Mouse (Mus musculus): ENCODE measurements around the gene Rrp1. TPM values are rescaled to one million over a fixed set of nuclear protein-coding genes. Genes with fewer than 3 reads are reported as not detected.

The Rrp1 gene
- polyA plus RNA-seq, 1 experiment from 2014 or later = 224 TPM

DNA sequence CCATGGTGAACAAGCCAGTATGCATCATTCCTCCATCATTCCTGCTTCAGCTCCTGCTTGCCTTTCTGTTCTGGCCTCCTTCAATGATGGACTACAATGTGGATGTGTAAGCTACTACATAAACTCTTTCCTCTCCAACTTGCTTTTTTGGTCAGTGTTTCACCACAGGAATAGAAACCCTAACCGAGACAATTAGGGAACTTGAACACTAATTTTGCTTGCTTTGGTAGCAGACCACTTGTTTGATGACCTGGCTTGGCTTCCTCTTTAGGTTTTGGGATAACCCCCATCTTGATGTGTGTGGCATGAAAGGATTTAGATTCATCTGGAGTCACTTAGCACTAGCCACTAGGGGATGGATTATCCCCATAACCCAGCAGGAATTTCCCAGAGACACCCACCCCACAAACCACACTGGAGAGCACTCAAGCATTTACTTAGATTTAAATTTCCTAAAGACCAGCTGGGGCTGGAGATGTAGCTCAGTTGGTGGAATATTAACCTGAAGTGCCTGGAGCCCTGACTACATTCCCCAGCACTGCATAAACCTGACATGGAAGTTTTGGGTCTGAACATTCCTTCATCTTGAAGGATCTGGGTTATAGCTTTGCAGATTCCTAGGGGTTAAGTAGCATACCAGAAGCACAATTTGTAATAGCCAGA, 56.8 kb downstream of the Rrp1 start:
- WGBS (ENCODE audit: missing documents) = 0% methylated on average over 1 of the region's 1 CpGs
- Histone ChIP-seq H3K4me3 (ENCODE audit: inconsistent target) (no peak overlapping the region), H3K36me3 (ENCODE audit: inconsistent target) (no peaks in the 10 kb centered on the region), H3K79me2 (ENCODE audit: inconsistent target) (no peaks in the 10 kb centered on the region), H3K27ac (no peak overlapping the region)

DNA sequence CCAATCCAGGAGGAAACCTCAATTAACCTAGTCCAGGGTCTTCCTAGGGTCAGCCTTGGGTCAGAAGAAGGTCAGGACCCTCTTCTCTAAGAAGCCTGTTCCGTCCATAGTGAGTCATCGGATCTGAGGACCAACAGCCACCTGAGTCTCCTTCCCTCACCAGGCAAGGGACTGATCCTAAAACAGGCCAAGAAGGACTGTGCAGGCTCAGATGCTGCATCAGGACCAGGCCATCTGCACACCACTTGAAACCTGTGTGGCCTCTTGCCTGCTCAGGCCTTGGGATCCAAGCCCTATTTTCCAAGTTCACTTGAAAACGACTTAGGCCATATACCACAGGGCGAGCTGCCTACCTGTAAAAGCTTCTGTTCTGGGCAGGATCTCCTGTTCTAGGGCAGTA, 59.6 kb downstream of the Rrp1 start:
- Histone ChIP-seq H3K27ac (no peak overlapping the region), H3K79me2 (ENCODE audit: inconsistent target) (no peaks in the 10 kb centered on the region), H3K4me3 (ENCODE audit: inconsistent target) (no peak overlapping the region), H3K36me3 (ENCODE audit: inconsistent target) (no peaks in the 10 kb centered on the region)
- 82% methylated on average over 4 of the region's 4 CpGs for WGBS (ENCODE audit: missing documents)

DNA sequence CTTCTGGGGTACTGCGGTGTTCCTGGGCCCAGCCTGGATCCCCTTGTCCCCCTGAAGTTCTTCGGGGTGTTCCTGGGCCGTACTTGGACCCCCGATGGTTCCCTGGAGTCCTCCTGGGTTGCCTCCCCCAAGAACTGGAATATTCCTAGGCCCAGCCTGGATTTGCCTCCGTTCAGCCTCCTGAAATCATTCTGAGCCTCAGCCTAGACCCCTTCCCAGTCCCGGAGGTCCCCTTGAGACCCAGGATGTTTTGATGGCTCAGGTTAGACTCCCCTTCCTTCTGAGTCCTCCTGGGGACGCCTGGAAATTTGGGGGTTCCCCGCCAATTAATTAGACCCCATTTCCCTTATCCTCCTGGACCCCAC, 60.2 kb downstream of the Rrp1 start:
- Histone ChIP-seq H3K36me3 (ENCODE audit: inconsistent target) (no peaks in the 10 kb centered on the region), H3K4me3 (ENCODE audit: inconsistent target) (peak overlapping the region; percentile 8; the same call in 1 of the 2 replicates), H3K79me2 (ENCODE audit: inconsistent target) (no peaks in the 10 kb centered on the region), H3K27ac (no peak overlapping the region)
- 71% methylated on average over 8 of the region's 8 CpGs for WGBS (ENCODE audit: missing documents)

DNA sequence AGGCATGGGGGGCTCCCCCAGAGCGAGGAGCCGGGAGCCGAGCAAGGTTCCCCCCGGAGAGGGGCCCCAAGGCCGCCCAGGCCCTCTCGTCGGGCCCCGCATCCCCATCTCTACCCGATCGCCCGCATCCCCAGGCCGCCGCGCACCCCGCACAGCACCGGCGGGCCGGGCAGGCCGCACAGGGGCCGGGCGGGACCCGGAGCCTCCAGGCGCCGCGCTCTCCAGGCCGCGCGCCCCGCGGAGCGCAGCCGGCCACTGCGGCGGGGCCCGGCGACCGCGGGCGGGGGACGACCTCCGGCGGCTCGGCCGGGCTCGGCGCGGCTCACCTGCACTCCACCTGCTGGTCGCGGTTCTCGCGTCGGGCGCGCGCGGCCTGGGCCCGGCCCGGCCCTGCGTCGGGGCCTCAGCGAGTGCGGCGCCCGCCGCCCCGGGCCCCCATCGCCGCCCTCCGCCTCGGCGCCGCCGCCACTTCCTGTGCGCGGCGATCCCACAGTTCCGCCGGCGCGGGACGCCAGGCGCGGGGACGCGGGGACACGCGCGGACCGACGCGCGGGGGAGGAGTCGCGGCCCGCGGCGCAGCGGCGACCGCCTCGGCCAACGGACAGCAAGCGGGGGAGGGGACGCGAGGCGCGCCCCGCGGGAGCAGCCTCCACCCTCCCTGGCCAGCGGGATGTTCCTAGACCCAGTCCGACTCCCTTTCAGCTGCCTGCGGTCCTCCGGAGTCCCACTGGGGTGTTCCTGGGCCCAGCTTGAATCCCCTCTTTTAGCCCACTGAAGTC, 60.8 kb downstream of the Rrp1 start, which contains the start of gene Agpat3:
Agpat3 (minus strand) TSS at position 603 of the 779 bp plus-strand sequence.
- H3K79me2 ChIP-seq (ENCODE audit: inconsistent target) = no peaks in the 10 kb centered on the region
- H3K27ac ChIP-seq = no peak within 1 kb of the TSS
- 1% methylated on average over 97 of the region's 113 CpGs for WGBS (ENCODE audit: missing documents)
- peak within 1 kb of the TSS; percentile 36 for H3K4me3 ChIP-seq (ENCODE audit: inconsistent target)
- no peaks in the 10 kb centered on the region for H3K36me3 ChIP-seq (ENCODE audit: inconsistent target)

DNA sequence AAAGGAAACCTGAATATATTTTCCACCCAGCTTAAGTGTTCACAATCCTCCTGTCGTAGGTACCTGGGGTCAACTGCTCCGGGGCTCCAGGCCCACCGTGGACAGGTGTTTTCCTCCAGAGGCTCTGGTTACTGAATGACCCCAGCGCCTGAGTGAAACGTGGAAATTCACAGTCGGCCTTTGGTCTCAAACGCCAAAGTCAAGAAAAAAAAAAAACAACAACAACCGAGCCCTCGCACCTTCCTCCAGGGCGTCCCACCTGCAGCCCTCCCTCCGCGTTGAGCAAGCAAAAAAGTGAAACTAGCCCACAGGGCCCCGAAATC, 61.3 kb downstream of the Rrp1 start:
- no peaks in the 10 kb centered on the region for H3K79me2 ChIP-seq (ENCODE audit: inconsistent target)
- H3K36me3 ChIP-seq (ENCODE audit: inconsistent target) = no peaks in the 10 kb centered on the region
- no peak overlapping the region for H3K27ac ChIP-seq
- peak overlapping the region; percentile 36 for H3K4me3 ChIP-seq (ENCODE audit: inconsistent target)
- 12% methylated on average over 9 of the region's 13 CpGs for WGBS (ENCODE audit: missing documents)

DNA sequence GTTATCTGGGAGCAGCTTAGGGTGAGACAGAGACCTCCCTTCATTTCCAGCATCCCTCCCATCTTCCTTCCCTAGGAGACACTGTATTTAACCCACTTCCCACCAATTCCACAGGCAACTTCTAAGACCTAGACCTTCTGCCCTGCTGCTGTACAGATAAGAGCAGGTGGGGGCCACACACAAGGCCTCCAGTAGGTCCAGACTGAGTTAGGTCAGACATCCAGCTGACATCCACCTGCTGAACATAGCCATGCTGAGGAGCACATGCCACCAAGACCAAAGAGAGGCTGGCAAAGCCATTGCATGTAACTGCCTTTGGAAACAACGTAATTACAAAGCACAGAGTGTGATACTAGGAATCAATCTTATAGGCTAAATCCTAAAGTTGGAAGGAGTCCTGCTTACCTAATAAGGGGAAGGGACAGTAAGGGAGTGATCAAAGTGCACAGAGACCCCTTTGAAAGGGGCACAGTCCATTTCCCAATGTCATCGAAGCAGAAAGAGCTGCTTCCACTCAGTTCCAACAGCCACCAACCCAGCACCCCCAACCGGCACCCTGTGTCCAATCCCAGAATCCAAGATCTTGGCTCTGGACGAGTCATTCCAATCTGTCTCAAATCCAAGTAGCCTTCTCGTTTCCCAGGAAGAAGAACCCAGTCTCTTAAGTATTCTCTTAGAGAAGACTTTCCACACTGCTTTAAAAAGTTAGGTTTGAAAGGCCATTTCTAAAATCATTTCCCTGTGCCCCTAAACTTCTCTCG, 61.9 kb downstream of the Rrp1 start:
- Histone ChIP-seq H3K4me3 (ENCODE audit: inconsistent target) (peak overlapping the region; percentile 36), H3K36me3 (ENCODE audit: inconsistent target) (no peaks in the 10 kb centered on the region), H3K27ac (no peak overlapping the region), H3K79me2 (ENCODE audit: inconsistent target) (no peaks in the 10 kb centered on the region)
- WGBS (ENCODE audit: missing documents) = 60% methylated on average over 6 of the region's 6 CpGs

Other genes starting within 250 kb of the Rrp1 start
- 30.3 to 37.8 TPM (median 37.5 TPM) in 3 replicates for gene D10Jhu81e, start 243.3 kb downstream of the Rrp1 start, polyA plus RNA-seq (2018)
- 6.1 to 17.2 TPM (median 6.1 TPM) in 3 replicates for gene Pwp2, start 227.9 kb downstream of the Rrp1 start, polyA plus RNA-seq (2018)
- gene Trappc10, start 168.4 kb downstream of the Rrp1 start, polyA plus RNA-seq (2018) = 24.0 to 38.9 TPM (median 30.9 TPM) in 3 replicates
- gene Agpat3, start 60.6 kb downstream of the Rrp1 start, polyA plus RNA-seq (2018) = 38.9 to 84.2 TPM (median 49.8 TPM) in 3 replicates
- 1,283 to 1,841 TPM (median 1,659 TPM) in 3 replicates for gene Cstb, start 12.6 kb upstream of the Rrp1 start, polyA plus RNA-seq (2018)
- gene Pdxk, start 51.9 kb upstream of the Rrp1 start, polyA plus RNA-seq (2018) = 172 to 209 TPM (median 200 TPM) in 3 replicates
- gene Olfr1358, start 104.4 kb upstream of the Rrp1 start, polyA plus RNA-seq (2018) = not detected in 3 replicates
- gene Ilvbl, start 161.3 kb upstream of the Rrp1 start, polyA plus RNA-seq (2018) = 15.2 to 39.5 TPM (median 37.4 TPM) in 3 replicates
- 0.77 to 1.7 TPM (median 1.5 TPM) in 3 replicates for gene Syde1, start 178.9 kb upstream of the Rrp1 start, polyA plus RNA-seq (2018)
- gene Olfr1357, start 205.0 kb upstream of the Rrp1 start, polyA plus RNA-seq (2018) = not detected in 3 replicates